Mouse (Mus musculus) cerebellum, adult 2 months (tissue): Measurements from ENCODE around the gene Spc24.

ENCODE experiments used
- CTCF ChIP-seq: fragments of 200-500 bp; IDR thresholded peaks from 2 replicates; pipeline ENCODE4 v1.5.1; 2011; ENCODE audit warnings: low read depth, mild to moderate bottlenecking, control low read depth, low read length, moderate library complexity, borderline replicate concordance; ENCODE audit not compliant: insufficient read depth
- POLR2A ChIP-seq: fragments of 200-500 bp; IDR thresholded peaks from 2 replicates; pipeline ENCODE4 v1.6.1; 2011; ENCODE audit warnings: low read length, control low read depth, borderline replicate concordance; ENCODE audit not compliant: insufficient read depth

- no peak for TF ChIP-seq CTCF
- TF ChIP-seq POLR2A = no peak
Measured at GRCm38 (mm10) chr9:21715298-21715697, 44.8 kb downstream of the Spc24 start.
